Mouse (Mus musculus): ENCODE measurements around the gene Npm3. TPM values are rescaled to one million over a fixed set of nuclear protein-coding genes. Genes with fewer than 3 reads are reported as not detected.
A peak's percentile ranks its signal among the peaks of the same experiment; 100 is the strongest.

Npm3 gene
- total and polyA plus RNA-seq, 2 experiments from 2014 or later = 5.6 to 35.7 TPM

DNA sequence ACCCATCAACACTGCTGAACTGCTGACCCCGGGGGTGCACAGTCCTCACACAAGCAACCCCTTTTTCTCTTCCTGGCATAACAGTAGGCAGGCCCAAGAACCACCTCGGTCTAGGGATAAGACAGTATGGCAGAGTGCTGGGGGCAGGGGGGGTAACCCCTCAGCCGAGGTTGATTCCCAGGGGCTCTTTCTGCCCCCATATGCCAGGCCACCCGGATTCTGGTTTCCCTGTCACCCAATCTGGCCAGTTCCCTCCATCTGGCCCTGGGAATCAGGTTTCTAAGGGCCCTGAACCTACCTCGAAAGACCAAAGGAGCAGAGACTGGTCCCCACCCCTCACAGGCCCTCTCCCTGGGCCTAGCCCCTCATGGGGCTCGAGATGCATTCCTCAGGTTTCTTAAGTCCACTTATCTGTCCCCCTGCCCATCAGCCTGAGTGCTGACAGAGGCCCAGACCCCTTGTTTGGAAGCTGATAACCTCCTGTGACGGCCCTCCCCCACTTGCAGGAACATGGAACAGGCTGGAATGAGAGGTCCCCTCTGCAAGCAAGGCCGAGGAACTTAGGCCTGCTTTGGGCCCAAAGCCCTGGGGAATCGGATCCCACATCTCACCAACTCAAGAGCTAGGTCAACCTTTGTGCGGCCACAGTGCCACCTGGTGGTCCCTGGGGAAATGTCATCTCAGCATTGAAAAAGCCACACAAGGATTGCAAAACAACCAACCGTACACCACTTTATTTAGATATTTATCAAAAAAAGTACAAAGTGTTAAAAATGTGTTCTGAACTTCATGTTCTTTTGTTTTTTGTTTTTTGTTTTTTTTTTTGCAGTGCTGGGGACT lies 2.1 kb downstream of the Npm3 start:
- Histone ChIP-seq H3K27ac (no peak overlapping the region), H3K4me2 (ENCODE audit: low read depth, low read length) (no peak overlapping the region), H3K4me1 (ENCODE audit: insufficient read depth, low read length) (peaks cover 11% of the 10 kb centered on the region; the same call in 1 of the 2 replicates), H3K27me3 (ENCODE audit: insufficient read depth, low read length) (peaks cover 21% of the 10 kb centered on the region), H3K9me3 (ENCODE audit: low read length) (no peaks in the 10 kb centered on the region), H3K9ac (replicated peaks; ENCODE audit: low read length) (no peak overlapping the region), H3K36me3 (ENCODE audit: insufficient read depth, low read length) (peaks cover 7% of the 10 kb centered on the region; the same call in 1 of the 2 replicates), H3K4me3 (ENCODE audit: low read length) (no peak overlapping the region)
- ATAC-seq (peak; percentile 15; the same call in 1 of the 2 replicates), DNase-seq (ENCODE audit: low spot score) (peak; percentile 92)
- peak; percentile 86 for TF ChIP-seq CTCF (IDR thresholded peaks at IDR 0.05; ENCODE audit: low read depth)
- 40% methylated on average over 11 of the region's 11 CpGs for WGBS

DNA sequence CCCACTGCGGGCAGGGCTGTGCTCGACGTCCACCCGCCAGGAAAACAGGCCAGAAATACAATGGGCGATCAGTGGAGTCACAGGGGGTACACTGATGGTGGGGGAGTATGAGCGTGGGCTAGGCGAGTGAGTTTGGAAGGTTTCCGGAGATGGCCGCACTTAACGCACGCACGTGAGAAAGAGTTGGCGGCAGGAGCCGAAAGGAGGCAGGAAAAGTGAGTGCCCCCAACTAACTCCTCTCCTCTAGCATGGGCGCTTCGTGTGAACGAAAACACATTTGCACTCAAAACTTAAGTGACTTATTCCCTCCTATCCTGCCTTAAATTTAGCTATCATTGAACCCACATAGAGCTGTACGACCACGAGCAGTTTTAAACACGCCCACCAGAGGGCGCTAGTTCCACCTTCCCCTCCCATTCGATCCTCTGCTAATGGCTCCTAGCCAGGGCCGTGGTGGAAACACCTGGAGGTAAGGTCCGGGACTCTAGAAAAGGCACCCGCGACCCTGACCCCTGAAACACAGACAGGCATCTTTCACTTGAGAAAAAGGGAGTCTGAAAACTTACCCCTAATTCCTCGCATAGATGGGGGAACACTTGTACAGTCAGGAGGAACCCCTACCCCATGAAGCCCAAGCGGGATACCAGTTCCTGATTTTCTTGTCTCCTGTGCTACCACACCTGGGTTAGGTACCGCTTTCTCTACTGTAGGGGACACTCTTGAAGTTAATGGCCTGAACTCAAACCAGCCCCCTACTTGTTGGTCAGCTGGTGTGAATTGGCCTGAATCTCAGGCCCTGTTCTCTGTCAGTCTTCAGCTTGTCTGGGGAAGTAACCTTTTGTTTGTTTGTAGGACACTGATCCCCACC lies 3.0 kb downstream of the Npm3 start:
- Histone ChIP-seq H3K9me3 (ENCODE audit: low read length) (no peaks in the 10 kb centered on the region), H3K4me2 (ENCODE audit: low read depth, low read length) (no peak overlapping the region), H3K4me1 (ENCODE audit: insufficient read depth, low read length) (peaks cover 15% of the 10 kb centered on the region; the same call in 1 of the 2 replicates), H3K4me3 (ENCODE audit: low read length) (no peak overlapping the region), H3K36me3 (ENCODE audit: insufficient read depth, low read length) (peaks cover under 1% of the 10 kb centered on the region; the same call in 1 of the 2 replicates), H3K9ac (replicated peaks; ENCODE audit: low read length) (no peak overlapping the region), H3K27me3 (ENCODE audit: insufficient read depth, low read length) (peaks cover 29% of the 10 kb centered on the region), H3K27ac (no peak overlapping the region)
- WGBS = 15% methylated on average over 29 of the region's 29 CpGs
- ATAC-seq (0 out of 2 replicates have a peak, but pooled peaks have one; percentile 0), DNase-seq (ENCODE audit: low spot score) (peak; percentile 76)
- TF ChIP-seq CTCF (IDR thresholded peaks at IDR 0.05; ENCODE audit: low read depth) = peak; percentile 89

DNA sequence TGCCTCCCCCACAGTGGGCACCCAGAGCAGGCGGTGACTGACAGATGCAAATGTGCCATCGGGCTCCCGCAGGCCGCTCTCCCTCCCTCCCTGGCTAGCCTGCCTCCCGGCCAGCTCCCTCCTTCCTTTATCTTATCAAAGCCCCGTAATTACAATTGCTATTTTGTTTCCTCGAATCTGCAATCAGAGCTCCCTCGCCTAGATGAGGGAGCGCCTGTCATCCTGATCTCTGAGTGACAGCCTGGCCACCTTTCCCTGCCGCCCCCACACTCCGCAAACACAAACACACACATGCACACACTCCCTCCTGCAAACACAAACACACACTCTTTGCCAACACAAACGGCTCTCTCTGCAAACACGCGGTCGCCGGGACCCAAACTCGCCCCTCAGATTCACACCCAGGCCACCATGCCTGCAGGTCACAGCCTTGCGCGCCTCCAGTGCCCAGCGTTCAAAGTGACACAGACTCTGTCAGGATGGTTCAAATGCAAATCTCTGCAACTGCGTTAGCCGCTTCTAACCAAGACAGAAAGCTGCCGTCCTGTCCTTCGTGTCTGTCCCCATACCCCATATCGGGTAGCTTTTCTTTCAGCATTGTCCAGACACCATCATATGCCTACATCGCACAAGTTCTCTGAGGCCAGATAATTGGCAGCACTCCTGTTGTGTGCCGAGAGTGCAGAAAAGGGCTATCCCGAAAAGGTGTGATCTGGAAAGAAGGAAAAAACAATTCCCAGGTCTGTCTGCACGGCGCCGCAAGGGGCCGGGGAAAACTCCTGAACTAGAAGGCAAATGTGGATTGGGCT lies 3.8 kb downstream of the Npm3 start:
- WGBS = 6% methylated on average over 32 of the region's 32 CpGs
- H3K27ac ChIP-seq = no peak overlapping the region
- peaks cover 15% of the 10 kb centered on the region for H3K4me1 ChIP-seq (ENCODE audit: insufficient read depth, low read length)
- H3K4me3 ChIP-seq (ENCODE audit: low read length) = no peak overlapping the region
- no peak overlapping the region for H3K4me2 ChIP-seq (ENCODE audit: low read depth, low read length)
- H3K9me3 ChIP-seq (ENCODE audit: low read length) = no peaks in the 10 kb centered on the region
- ATAC-seq (no peak), DNase-seq (ENCODE audit: low spot score) (no peak)
- H3K36me3 ChIP-seq (ENCODE audit: insufficient read depth, low read length) = no peaks in the 10 kb centered on the region; the same call in 1 of the 2 replicates
- peaks cover 38% of the 10 kb centered on the region for H3K27me3 ChIP-seq (ENCODE audit: insufficient read depth, low read length)
- H3K9ac ChIP-seq (replicated peaks; ENCODE audit: low read length) = no peak overlapping the region
- TF ChIP-seq CTCF (IDR thresholded peaks at IDR 0.05; ENCODE audit: low read depth) = no peak

DNA sequence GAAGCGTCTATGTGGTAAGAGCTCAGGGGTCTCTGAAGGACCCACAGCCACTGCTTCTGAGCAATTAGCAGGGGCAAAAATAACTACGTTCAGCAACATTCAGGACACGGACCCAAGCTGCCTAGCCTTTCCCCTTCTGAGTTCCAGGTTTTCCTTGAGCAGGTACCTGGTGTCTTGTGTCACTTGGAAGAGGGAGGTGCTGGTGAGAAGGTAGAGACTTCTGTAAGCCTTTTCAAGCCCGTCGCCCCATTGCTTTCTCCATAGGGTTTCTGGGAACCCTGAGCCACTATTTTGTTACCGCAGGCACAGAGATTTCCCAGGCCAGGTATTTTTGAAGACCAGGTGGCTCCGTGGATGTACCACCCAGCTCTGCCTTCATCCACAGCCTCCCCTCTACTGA lies 5.8 kb downstream of the Npm3 start:
- WGBS = 20% methylated on average over 7 of the region's 7 CpGs
- DNase-seq (ENCODE audit: low spot score) (no peak), ATAC-seq (no peak)
- Histone ChIP-seq H3K9me3 (ENCODE audit: low read length) (no peaks in the 10 kb centered on the region), H3K4me3 (ENCODE audit: low read length) (no peak overlapping the region), H3K36me3 (ENCODE audit: insufficient read depth, low read length) (no peaks in the 10 kb centered on the region), H3K27ac (no peak overlapping the region), H3K4me2 (ENCODE audit: low read depth, low read length) (no peak overlapping the region), H3K9ac (replicated peaks; ENCODE audit: low read length) (no peak overlapping the region), H3K27me3 (ENCODE audit: insufficient read depth, low read length) (peaks cover 54% of the 10 kb centered on the region), H3K4me1 (ENCODE audit: insufficient read depth, low read length) (peaks cover 14% of the 10 kb centered on the region)
- no peak for TF ChIP-seq CTCF (IDR thresholded peaks at IDR 0.05; ENCODE audit: low read depth)

GRCm38 (mm10) chr19:45742984-45743575 lies 6.3 kb downstream of the Npm3 start:
- 2% methylated on average over 20 of the region's 44 CpGs for WGBS
- TF ChIP-seq CTCF (IDR thresholded peaks at IDR 0.05; ENCODE audit: low read depth) = no peak

More at GRCm38 (mm10) chr19:45742984-45743575, 6.3 kb downstream of the Npm3 start:
- H3K27me3 ChIP-seq (ENCODE audit: insufficient read depth, low read length) = peaks cover 59% of the 10 kb centered on the region
- H3K9ac ChIP-seq (replicated peaks; ENCODE audit: low read length) = peak overlapping the region; percentile 24; the same call in 1 of the 2 replicates
- peaks cover 8% of the 10 kb centered on the region for H3K4me1 ChIP-seq (ENCODE audit: insufficient read depth, low read length)
- H3K4me2 ChIP-seq (ENCODE audit: low read depth, low read length) = peak overlapping the region; percentile 71
- DNase-seq (ENCODE audit: low spot score) = no peak
- no peak overlapping the region for H3K27ac ChIP-seq
- H3K36me3 ChIP-seq (ENCODE audit: insufficient read depth, low read length) = no peaks in the 10 kb centered on the region
- H3K4me3 ChIP-seq (ENCODE audit: low read length) = peak overlapping the region; percentile 40
- H3K9me3 ChIP-seq (ENCODE audit: low read length) = no peaks in the 10 kb centered on the region
- ATAC-seq = no peak

All from hindbrain, postnatal 0 days (tissue).